ENCODE assay signal across 17 mouse cellular contexts in genomic region chr1:167788684-167789413, GRCm38 (mm10).
DNase-seq lines count a peak whose midpoint lies in the region; ATAC-seq and TF ChIP-seq lines count a peak whose summit lies in the region.
"Had no signal": no experiment of that assay in that cellular context is flagged by ENCODE, and none has a peak within 500 bp of the region (broad histone marks: within the 10 kb centered on the region; RNA-seq: fewer than 3 reads in every experiment).

No protein-coding gene starts in this region.

- H3K27me3 ChIP-seq in forebrain, embryonic 14.5 days (replicated peaks; ENCODE audit: control insufficient read depth, insufficient read depth, low read length) = no peaks in the 10 kb centered on the region
- H3K27me3 ChIP-seq in forebrain, embryonic 10.5 days (ENCODE audit: poor library complexity, severe bottlenecking) = peaks cover 5% of the 10 kb centered on the region; the same call in 1 of the 2 replicates
- 0 out of 2 replicates have a peak, but pooled peaks cover 3% of the 10 kb centered on the region for H3K27me3 ChIP-seq in lung, embryonic 14.5 days (ENCODE audit: insufficient read depth, low read length)
- H3K27me3 ChIP-seq in embryonic facial prominence, embryonic 11.5 days (ENCODE audit: control insufficient read depth, insufficient read depth, low read length) = no peaks in the 10 kb centered on the region
- H3K27me3 ChIP-seq: embryonic facial prominence, embryonic 12.5 days; liver, embryonic 13.5 days; stomach, embryonic 15.5 days had no signal

- DNase-seq in forebrain, embryonic 14.5 days (ENCODE audit: low spot score) = no peak
- no peak for DNase-seq in forebrain, embryonic 10.5 days (ENCODE audit: extremely low spot score, low spot score)
- DNase-seq in lung, embryonic 14.5 days = peak; percentile 42
- no peak for DNase-seq in lung, adult 18-20 months
- DNase-seq in embryonic facial prominence, embryonic 11.5 days (ENCODE audit: low spot score) = peak; percentile 43
- peak; percentile 48 for DNase-seq in neural tube, embryonic 10.5 days (ENCODE audit: extremely low spot score, low spot score)
- DNase-seq in spleen, postnatal 4 days (ENCODE audit: low spot score in 2 of 2) = no peak
- DNase-seq: cerebellum, adult 18-20 months; gastrocnemius, adult 2 months; heart, postnatal 14 days; liver, embryonic 13.5 days had no signal

- ATAC-seq in forebrain, embryonic 14.5 days = peak; percentile 15; the same call in 1 of the 2 replicates
- ATAC-seq in lung, embryonic 14.5 days (ENCODE audit: insufficient read depth) = peak; percentile 54; the same call in 1 of the 2 replicates
- no peak for ATAC-seq in embryonic facial prominence, embryonic 11.5 days (replicated peaks; ENCODE audit: insufficient number of reproducible peaks, low FRiP score, low TSS enrichment, low read depth)
- ATAC-seq in frontal cortex, adult (ENCODE audit: low TSS enrichment) = no peak
- ATAC-seq: inflammation-experienced regulatory T-cells, adult 6 months; Patski had no signal

- H3K9me3 ChIP-seq in forebrain, embryonic 14.5 days (replicated peaks; ENCODE audit: control insufficient read depth, low read length) = no peaks in the 10 kb centered on the region
- no peaks in the 10 kb centered on the region for H3K9me3 ChIP-seq in forebrain, embryonic 10.5 days
- no peaks in the 10 kb centered on the region for H3K9me3 ChIP-seq in lung, embryonic 14.5 days (ENCODE audit: low read depth, low read length)
- no peaks in the 10 kb centered on the region for H3K9me3 ChIP-seq in embryonic facial prominence, embryonic 11.5 days (replicated peaks; ENCODE audit: control insufficient read depth, low read length)
- H3K9me3 ChIP-seq: embryonic facial prominence, embryonic 12.5 days; liver, embryonic 13.5 days; stomach, embryonic 15.5 days had no signal

- H3K4me2 ChIP-seq in forebrain, embryonic 14.5 days (ENCODE audit: low read length) = no peak overlapping the region
- peak overlapping the region; percentile 18; the same call in 1 of the 2 replicates for H3K4me2 ChIP-seq in lung, embryonic 14.5 days
- no peak overlapping the region for H3K4me2 ChIP-seq in embryonic facial prominence, embryonic 11.5 days (ENCODE audit: low read depth, low read length)
- H3K4me2 ChIP-seq: embryonic facial prominence, embryonic 12.5 days; liver, embryonic 13.5 days; stomach, embryonic 15.5 days had no signal

- H3K36me3 ChIP-seq in forebrain, embryonic 14.5 days (ENCODE audit: control insufficient read depth, insufficient read depth, low read length) = no peaks in the 10 kb centered on the region
- H3K36me3 ChIP-seq in forebrain, embryonic 10.5 days (replicated peaks) = no peaks in the 10 kb centered on the region
- H3K36me3 ChIP-seq in lung, embryonic 14.5 days (ENCODE audit: insufficient read depth) = no peaks in the 10 kb centered on the region
- no peaks in the 10 kb centered on the region for H3K36me3 ChIP-seq in embryonic facial prominence, embryonic 11.5 days (replicated peaks; ENCODE audit: control insufficient read depth, insufficient read depth, low read depth, low read length)
- H3K36me3 ChIP-seq: embryonic facial prominence, embryonic 12.5 days; liver, embryonic 13.5 days; stomach, embryonic 15.5 days had no signal

- no peak overlapping the region for H3K9ac ChIP-seq in forebrain, embryonic 14.5 days (ENCODE audit: low read length)
- H3K9ac ChIP-seq in lung, embryonic 14.5 days = no peak overlapping the region
- no peak overlapping the region for H3K9ac ChIP-seq in embryonic facial prominence, embryonic 11.5 days (replicated peaks; ENCODE audit: low read length)
- H3K9ac ChIP-seq: embryonic facial prominence, embryonic 12.5 days; liver, embryonic 13.5 days; stomach, embryonic 15.5 days had no signal

- WGBS in forebrain, embryonic 14.5 days = 71% methylated on average over 12 of the region's 12 CpGs
- 76% methylated on average over 12 of the region's 12 CpGs for WGBS in forebrain, embryonic 10.5 days
- 20% methylated on average over 12 of the region's 12 CpGs for WGBS in lung, embryonic 14.5 days
- WGBS in embryonic facial prominence, embryonic 11.5 days = 56% methylated on average over 12 of the region's 12 CpGs

- H3K4me1 ChIP-seq in forebrain, embryonic 14.5 days (ENCODE audit: control insufficient read depth, insufficient read depth, low read length) = no peaks in the 10 kb centered on the region
- H3K4me1 ChIP-seq in forebrain, embryonic 10.5 days = peaks cover 16% of the 10 kb centered on the region
- H3K4me1 ChIP-seq in lung, embryonic 14.5 days (ENCODE audit: insufficient read depth) = peaks cover 9% of the 10 kb centered on the region
- no peaks in the 10 kb centered on the region for H3K4me1 ChIP-seq in embryonic facial prominence, embryonic 11.5 days (ENCODE audit: control insufficient read depth, insufficient read depth, low read length)
- H3K4me1 ChIP-seq: embryonic facial prominence, embryonic 12.5 days; liver, embryonic 13.5 days; stomach, embryonic 15.5 days had no signal

- no peak for TF ChIP-seq CTCF in lung, embryonic 14.5 days (IDR thresholded peaks at IDR 0.05; ENCODE audit: low read depth)

- H3K4me3 ChIP-seq in forebrain, embryonic 14.5 days (ENCODE audit: low read depth, low read length) = no peak overlapping the region
- H3K4me3 ChIP-seq in forebrain, embryonic 10.5 days = no peak overlapping the region
- H3K4me3 ChIP-seq in lung, embryonic 14.5 days (ENCODE audit: low read depth, low read length) = no peak overlapping the region
- H3K4me3 ChIP-seq in embryonic facial prominence, embryonic 11.5 days (ENCODE audit: low read depth, low read length) = no peak overlapping the region
- H3K4me3 ChIP-seq: embryonic facial prominence, embryonic 12.5 days; gastrocnemius, adult 2 months; liver, embryonic 13.5 days; stomach, embryonic 15.5 days had no signal

- H3K27ac ChIP-seq in forebrain, embryonic 14.5 days (ENCODE audit: low read depth, low read length) = no peak overlapping the region
- no peak overlapping the region for H3K27ac ChIP-seq in forebrain, embryonic 10.5 days
- no peak overlapping the region for H3K27ac ChIP-seq in lung, embryonic 14.5 days (ENCODE audit: low read depth)
- H3K27ac ChIP-seq in embryonic facial prominence, embryonic 11.5 days (replicated peaks; ENCODE audit: low read depth, low read length) = no peak overlapping the region
- H3K27ac ChIP-seq: embryonic facial prominence, embryonic 12.5 days; gastrocnemius, adult 2 months; liver, embryonic 13.5 days; macrophage; stomach, embryonic 15.5 days had no signal

Comparison
In these comparisons a context has a peak if more than half of its experiments do, and no peak if none do; other contexts are left out.
1. DNase-seq: peak in lung, embryonic 14.5 days (single experiment), embryonic facial prominence, embryonic 11.5 days (single experiment) and neural tube, embryonic 10.5 days (single experiment); none in forebrain, embryonic 14.5 days (single experiment), forebrain, embryonic 10.5 days (single experiment), lung, adult 18-20 months (0 of 2) and spleen, postnatal 4 days (0 of 2).
2. ATAC-seq: peak in forebrain, embryonic 14.5 days (single experiment) and lung, embryonic 14.5 days (single experiment); none in embryonic facial prominence, embryonic 11.5 days (single experiment) and frontal cortex, adult (single experiment).